Mouse (Mus musculus): ENCODE results near the gene Tspan9. TPM values are rescaled to one million over a fixed set of nuclear protein-coding genes. Genes with fewer than 3 reads are reported as not detected.

The Tspan9 gene
- polyA plus RNA-seq, 1 experiment from 2014 or later: 71.7 TPM

DNA sequence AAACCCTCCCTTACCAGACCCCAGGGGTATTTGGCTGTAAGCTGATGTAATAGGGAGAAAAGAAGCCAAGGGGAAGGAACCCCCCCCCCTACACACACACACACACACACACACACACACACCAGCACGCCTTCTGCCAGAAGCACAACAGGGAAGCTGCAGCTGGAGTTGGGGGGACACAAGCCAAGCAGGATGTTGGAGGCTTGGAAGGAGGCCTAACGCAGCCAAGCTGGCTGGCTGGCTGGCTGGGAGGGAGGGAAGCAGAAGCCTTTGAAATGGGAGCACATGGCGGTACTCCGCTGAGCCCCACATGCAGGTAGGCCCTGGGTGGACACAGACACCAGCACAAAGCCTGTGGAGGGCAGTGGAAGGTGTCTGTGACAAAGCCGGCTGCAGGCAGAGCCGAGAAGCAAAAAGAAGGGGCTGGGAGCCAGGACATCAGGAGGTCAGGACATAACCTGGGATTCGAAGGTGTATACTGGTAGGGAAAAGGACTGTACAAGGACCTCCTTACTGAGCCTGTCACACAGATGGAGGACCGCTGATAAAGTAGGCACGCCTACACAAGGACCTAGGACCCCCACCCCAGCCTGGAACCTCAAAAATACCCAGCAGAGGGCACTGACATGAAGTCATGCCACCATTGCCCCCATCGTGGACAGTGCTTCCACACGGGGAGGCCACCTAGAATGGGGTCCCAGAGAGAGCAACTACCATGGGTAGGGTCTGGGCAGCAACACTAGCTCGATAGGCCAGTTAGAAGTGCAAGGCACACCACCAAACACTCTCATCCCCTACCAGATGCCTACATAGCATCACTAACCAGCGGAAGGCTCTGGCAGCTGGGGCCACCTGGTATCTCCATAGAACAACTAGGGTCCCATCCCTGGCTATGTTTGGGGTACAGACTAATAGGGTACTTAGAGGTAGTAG, 53.4 kb downstream of the Tspan9 start:
- Histone ChIP-seq H3K4me1 (ENCODE audit: control insufficient read depth, insufficient read depth, low read length) (peaks cover 17% of the 10 kb centered on the region), H3K27ac (replicated peaks; ENCODE audit: low read depth, low read length) (no peak overlapping the region), H3K9ac (replicated peaks; ENCODE audit: low read length) (no peak overlapping the region), H3K4me2 (ENCODE audit: low read depth, low read length) (no peak overlapping the region), H3K9me3 (replicated peaks; ENCODE audit: control insufficient read depth, low read length) (no peaks in the 10 kb centered on the region), H3K4me3 (ENCODE audit: low read depth, low read length) (no peak overlapping the region), H3K27me3 (ENCODE audit: control insufficient read depth, insufficient read depth, low read length) (no peaks in the 10 kb centered on the region), H3K36me3 (replicated peaks; ENCODE audit: control insufficient read depth, insufficient read depth, low read depth, low read length) (no peaks in the 10 kb centered on the region)
- ATAC-seq (replicated peaks; ENCODE audit: insufficient number of reproducible peaks, low FRiP score, low TSS enrichment, low read depth): no peak
- 68% methylated on average over 13 of the region's 13 CpGs for WGBS
- no peak for DNase-seq (ENCODE audit: low spot score)

DNA sequence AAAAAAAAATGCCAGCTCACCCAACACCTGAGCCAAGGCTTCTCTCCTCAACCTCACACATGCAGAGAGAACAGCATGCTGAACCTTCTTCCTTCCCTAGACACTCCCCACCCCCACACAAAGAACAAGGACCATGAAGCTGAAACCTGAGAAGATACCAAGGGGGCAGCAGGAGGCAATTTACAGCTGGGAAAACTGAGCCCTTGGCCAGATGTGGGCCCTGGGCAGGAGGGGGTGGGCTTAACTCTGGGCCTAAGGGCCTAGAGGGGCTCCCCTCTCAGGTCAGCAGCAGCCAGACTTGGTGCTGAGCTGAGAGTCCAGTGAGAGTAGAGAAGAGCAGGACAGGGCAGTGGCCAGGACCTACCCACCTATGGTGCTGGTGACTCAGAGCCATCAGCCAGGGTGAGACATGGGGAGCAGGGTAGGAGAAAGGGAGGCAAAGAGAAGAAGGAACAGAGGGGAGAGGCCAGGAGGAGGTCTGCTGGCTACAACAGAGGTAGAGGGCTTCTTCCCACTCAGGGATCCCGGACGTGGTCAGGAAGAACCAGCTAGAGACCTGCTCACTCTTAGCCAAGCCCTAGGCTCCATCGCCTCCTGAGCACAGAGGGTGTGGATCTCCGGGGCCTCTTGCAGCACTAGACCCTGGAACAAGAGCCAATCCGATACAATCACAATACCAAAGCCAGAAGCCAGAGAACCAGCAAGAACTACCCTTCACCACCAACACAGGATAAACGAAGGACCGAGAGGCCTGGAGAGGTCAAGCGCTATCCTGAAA, 54.5 kb downstream of the Tspan9 start:
- H3K4me2 ChIP-seq (ENCODE audit: low read depth, low read length): no peak overlapping the region; the same call in none of the 2 replicates

DNA sequence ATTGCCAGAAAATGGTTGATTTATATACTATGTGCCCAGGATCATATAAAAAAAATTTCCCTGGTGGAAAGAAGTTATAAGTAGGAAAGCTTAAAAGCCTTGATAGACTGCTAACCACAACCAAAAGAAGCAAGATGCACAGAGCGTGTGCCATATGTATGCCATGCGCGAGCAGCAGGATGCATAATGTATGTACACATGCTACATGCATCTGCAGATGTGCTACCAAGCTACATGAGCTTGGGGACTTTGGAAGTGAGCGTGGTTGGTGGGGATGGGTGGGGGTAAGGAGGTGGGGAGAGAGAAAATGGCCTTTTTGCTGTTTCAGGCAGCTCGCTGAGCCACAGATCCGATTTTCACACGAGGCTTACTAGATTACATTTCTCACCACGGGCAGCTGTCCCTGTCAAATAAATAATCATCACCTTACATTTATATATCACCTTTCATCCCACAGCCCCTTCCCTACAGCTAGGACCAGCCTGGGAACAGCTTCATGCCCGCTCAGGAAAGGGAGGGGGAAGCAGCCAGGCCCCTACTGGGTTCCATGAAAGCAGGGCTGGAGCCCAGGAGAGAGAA, 57.8 kb downstream of the Tspan9 start:
- ATAC-seq (replicated peaks; ENCODE audit: insufficient number of reproducible peaks, low FRiP score, low TSS enrichment, low read depth): no peak
- WGBS: 60% methylated on average over 9 of the region's 9 CpGs
- no peaks in the 10 kb centered on the region for H3K36me3 ChIP-seq (replicated peaks; ENCODE audit: control insufficient read depth, insufficient read depth, low read depth, low read length)
- H3K4me2 ChIP-seq (ENCODE audit: low read depth, low read length): no peak overlapping the region
- H3K4me1 ChIP-seq (ENCODE audit: control insufficient read depth, insufficient read depth, low read length): peaks cover 17% of the 10 kb centered on the region
- no peak overlapping the region for H3K9ac ChIP-seq (replicated peaks; ENCODE audit: low read length)
- no peaks in the 10 kb centered on the region for H3K9me3 ChIP-seq (replicated peaks; ENCODE audit: control insufficient read depth, low read length)
- H3K4me3 ChIP-seq (ENCODE audit: low read depth, low read length): no peak overlapping the region
- no peak for DNase-seq (ENCODE audit: low spot score)
- H3K27me3 ChIP-seq (ENCODE audit: control insufficient read depth, insufficient read depth, low read length): no peaks in the 10 kb centered on the region
- H3K27ac ChIP-seq (replicated peaks; ENCODE audit: low read depth, low read length): no peak overlapping the region

More for the DNA sequence above, 54.5 kb downstream of the Tspan9 start:
- no peaks in the 10 kb centered on the region for H3K9me3 ChIP-seq (replicated peaks; ENCODE audit: control insufficient read depth, low read length)
- WGBS: 54% methylated on average over 8 of the region's 8 CpGs
- ATAC-seq (replicated peaks; ENCODE audit: insufficient number of reproducible peaks, low FRiP score, low TSS enrichment, low read depth) (peak; percentile 42; the same call in 1 of the 2 replicates), DNase-seq (ENCODE audit: low spot score) (peak; percentile 78)
- peak overlapping the region; percentile 18 for H3K9ac ChIP-seq (replicated peaks; ENCODE audit: low read length)
- H3K27me3 ChIP-seq (ENCODE audit: control insufficient read depth, insufficient read depth, low read length): no peaks in the 10 kb centered on the region
- no peak overlapping the region for H3K4me3 ChIP-seq (ENCODE audit: low read depth, low read length)
- no peaks in the 10 kb centered on the region for H3K36me3 ChIP-seq (replicated peaks; ENCODE audit: control insufficient read depth, insufficient read depth, low read depth, low read length)
- peak overlapping the region; percentile 70 for H3K27ac ChIP-seq (replicated peaks; ENCODE audit: low read depth, low read length)
- peaks cover 17% of the 10 kb centered on the region for H3K4me1 ChIP-seq (ENCODE audit: control insufficient read depth, insufficient read depth, low read length)

DNA sequence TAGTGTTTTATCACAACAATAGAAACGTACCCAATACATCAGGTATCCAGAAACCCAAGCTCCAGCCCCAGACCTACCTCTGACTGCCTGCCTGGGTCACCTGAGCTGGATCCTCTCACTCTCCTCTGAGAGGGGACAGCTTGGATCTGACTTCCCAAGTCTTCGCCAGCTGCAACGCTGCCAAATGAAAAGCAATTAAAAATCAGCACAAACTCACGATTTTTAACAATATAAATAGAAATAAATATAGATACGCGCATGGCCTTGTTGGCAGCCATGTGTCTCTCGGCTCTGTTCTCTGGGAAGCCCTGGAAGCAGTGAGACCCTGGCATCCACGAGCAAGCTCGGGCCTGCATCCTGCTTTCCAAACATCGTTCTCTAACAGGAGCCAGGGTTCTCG, 60.1 kb downstream of the Tspan9 start:
- H3K4me1 ChIP-seq (ENCODE audit: control insufficient read depth, insufficient read depth, low read length): peaks cover 5% of the 10 kb centered on the region
- H3K4me3 ChIP-seq (ENCODE audit: low read depth, low read length): no peak overlapping the region
- no peaks in the 10 kb centered on the region for H3K27me3 ChIP-seq (ENCODE audit: control insufficient read depth, insufficient read depth, low read length)
- H3K9me3 ChIP-seq (replicated peaks; ENCODE audit: control insufficient read depth, low read length): no peaks in the 10 kb centered on the region
- DNase-seq (ENCODE audit: low spot score): no peak
- ATAC-seq (replicated peaks; ENCODE audit: insufficient number of reproducible peaks, low FRiP score, low TSS enrichment, low read depth): no peak
- H3K36me3 ChIP-seq (replicated peaks; ENCODE audit: control insufficient read depth, insufficient read depth, low read depth, low read length): no peaks in the 10 kb centered on the region
- no peak overlapping the region for H3K27ac ChIP-seq (replicated peaks; ENCODE audit: low read depth, low read length)
- no peak overlapping the region for H3K4me2 ChIP-seq (ENCODE audit: low read depth, low read length)
- H3K9ac ChIP-seq (replicated peaks; ENCODE audit: low read length): no peak overlapping the region
- WGBS: 83% methylated on average over 11 of the region's 11 CpGs

DNA sequence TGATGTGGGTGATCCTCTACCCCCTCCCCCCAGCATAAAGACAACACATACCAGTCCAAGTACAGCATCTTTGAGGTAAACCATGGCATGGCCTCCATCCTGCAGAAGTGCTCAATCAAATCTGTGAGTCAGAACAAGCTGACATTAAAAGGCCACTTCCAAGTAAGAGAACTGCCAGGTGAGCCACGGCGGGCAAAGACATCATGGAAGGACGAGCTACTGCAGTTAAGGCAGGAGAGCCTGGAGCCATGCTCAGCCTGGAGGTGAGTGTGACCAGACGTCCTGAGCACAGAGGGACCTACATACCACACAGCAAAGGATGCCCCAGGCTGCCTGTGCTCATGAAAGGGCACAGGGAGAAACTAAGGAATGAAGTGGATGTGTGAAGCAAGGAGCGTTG, 61.6 kb downstream of the Tspan9 start:
- Histone ChIP-seq H3K4me3 (ENCODE audit: low read depth, low read length) (no peak overlapping the region), H3K9ac (replicated peaks; ENCODE audit: low read length) (no peak overlapping the region), H3K9me3 (replicated peaks; ENCODE audit: control insufficient read depth, low read length) (no peaks in the 10 kb centered on the region), H3K36me3 (replicated peaks; ENCODE audit: control insufficient read depth, insufficient read depth, low read depth, low read length) (no peaks in the 10 kb centered on the region), H3K4me1 (ENCODE audit: control insufficient read depth, insufficient read depth, low read length) (no peaks in the 10 kb centered on the region; the same call in 1 of the 2 replicates), H3K27ac (replicated peaks; ENCODE audit: low read depth, low read length) (no peak overlapping the region), H3K4me2 (ENCODE audit: low read depth, low read length) (no peak overlapping the region), H3K27me3 (ENCODE audit: control insufficient read depth, insufficient read depth, low read length) (no peaks in the 10 kb centered on the region)
- ATAC-seq (replicated peaks; ENCODE audit: insufficient number of reproducible peaks, low FRiP score, low TSS enrichment, low read depth): no peak
- DNase-seq (ENCODE audit: low spot score): no peak
- 83% methylated on average over 5 of the region's 5 CpGs for WGBS

DNA sequence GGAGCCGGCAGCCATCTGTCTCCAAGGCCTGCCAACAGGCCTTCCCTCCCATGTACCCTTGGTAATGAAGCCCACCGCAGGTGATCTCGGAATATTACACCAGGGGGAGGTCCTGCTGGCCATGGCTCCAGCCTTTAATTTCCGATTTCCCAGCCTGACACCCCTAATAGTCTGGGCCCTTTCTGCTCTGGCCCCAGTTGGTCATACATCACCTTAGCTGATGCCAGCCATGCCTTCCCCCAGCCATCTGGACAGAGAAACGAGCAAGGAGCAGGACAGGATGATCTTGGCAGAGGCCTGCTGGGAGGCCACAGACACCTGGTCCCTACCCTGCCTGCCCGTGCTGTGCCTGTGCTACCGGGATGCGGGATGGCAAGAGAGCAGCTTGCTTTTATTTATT, 62.1 kb downstream of the Tspan9 start:
- Histone ChIP-seq H3K9me3 (replicated peaks; ENCODE audit: control insufficient read depth, low read length) (no peaks in the 10 kb centered on the region), H3K9ac (replicated peaks; ENCODE audit: low read length) (no peak overlapping the region), H3K4me2 (ENCODE audit: low read depth, low read length) (no peak overlapping the region), H3K36me3 (replicated peaks; ENCODE audit: control insufficient read depth, insufficient read depth, low read depth, low read length) (no peaks in the 10 kb centered on the region), H3K4me3 (ENCODE audit: low read depth, low read length) (no peak overlapping the region), H3K4me1 (ENCODE audit: control insufficient read depth, insufficient read depth, low read length) (no peaks in the 10 kb centered on the region; the same call in 1 of the 2 replicates), H3K27me3 (ENCODE audit: control insufficient read depth, insufficient read depth, low read length) (no peaks in the 10 kb centered on the region), H3K27ac (replicated peaks; ENCODE audit: low read depth, low read length) (no peak overlapping the region)
- DNase-seq (ENCODE audit: low spot score) (no peak), ATAC-seq (replicated peaks; ENCODE audit: insufficient number of reproducible peaks, low FRiP score, low TSS enrichment, low read depth) (no peak)
- 90% methylated on average over 8 of the region's 8 CpGs for WGBS

DNA sequence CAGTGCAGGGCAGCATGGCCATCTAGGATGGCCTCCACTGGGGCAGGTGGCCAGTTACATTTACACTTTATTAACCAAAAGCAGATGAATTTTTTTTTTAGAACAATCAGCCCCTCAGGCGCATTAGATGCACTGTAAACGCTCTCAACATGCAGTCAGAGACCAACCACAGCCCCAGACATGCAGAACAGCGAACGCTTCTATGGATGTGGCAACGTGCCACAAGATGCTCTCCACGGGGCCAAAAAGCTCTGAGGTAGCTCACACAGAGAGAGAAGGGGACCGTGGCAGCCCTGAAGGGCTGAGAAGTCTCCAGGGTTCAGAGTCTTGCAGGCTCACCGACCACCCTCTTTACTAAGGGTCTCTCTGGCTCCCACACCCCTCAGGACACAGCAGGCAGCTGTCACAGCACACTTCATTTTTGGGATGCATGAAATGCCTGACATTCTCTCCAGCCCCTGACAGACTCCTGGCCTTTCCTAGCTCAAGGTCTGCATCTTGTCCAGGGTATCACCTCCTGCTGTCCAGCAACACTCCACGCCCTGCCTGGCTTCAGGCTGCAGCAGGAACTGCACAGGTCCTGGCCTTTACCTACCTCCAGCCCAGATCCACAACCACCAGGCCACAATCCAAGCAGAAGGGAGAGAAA, 63.7 kb downstream of the Tspan9 start:
- Histone ChIP-seq H3K4me3 (ENCODE audit: low read depth, low read length) (no peak overlapping the region), H3K4me1 (ENCODE audit: control insufficient read depth, insufficient read depth, low read length) (no peaks in the 10 kb centered on the region; the same call in 1 of the 2 replicates), H3K27me3 (ENCODE audit: control insufficient read depth, insufficient read depth, low read length) (no peaks in the 10 kb centered on the region), H3K9me3 (replicated peaks; ENCODE audit: control insufficient read depth, low read length) (no peaks in the 10 kb centered on the region), H3K9ac (replicated peaks; ENCODE audit: low read length) (no peak overlapping the region), H3K36me3 (replicated peaks; ENCODE audit: control insufficient read depth, insufficient read depth, low read depth, low read length) (no peaks in the 10 kb centered on the region), H3K27ac (replicated peaks; ENCODE audit: low read depth, low read length) (no peak overlapping the region), H3K4me2 (ENCODE audit: low read depth, low read length) (no peak overlapping the region)
- ATAC-seq (replicated peaks; ENCODE audit: insufficient number of reproducible peaks, low FRiP score, low TSS enrichment, low read depth) (no peak), DNase-seq (ENCODE audit: low spot score) (no peak)
- WGBS: 69% methylated on average over 9 of the region's 9 CpGs
